Mouse (Mus musculus): Measurements from ENCODE around the gene F8.

DNA sequence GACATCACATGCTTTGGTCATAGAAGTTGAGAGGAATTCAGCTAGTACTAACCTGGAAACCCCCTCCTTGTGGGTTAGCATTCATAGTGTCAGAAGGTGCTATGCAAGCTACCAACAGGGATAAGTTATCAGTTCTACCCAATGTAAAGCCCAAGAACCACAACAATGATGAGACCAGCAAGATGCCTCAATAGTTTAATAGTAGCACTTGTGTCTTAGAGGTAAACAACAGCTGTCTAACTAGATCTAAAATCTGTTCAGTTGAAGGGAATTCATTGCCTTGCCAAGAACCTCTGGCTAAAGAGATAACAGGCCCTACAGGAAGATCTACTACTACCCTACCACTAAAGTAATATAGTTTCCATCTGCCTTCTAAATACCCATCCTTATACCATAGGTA, 5.6 kb downstream of the F8 start:
- TF ChIP-seq BHLHE40 (IDR thresholded peaks at IDR 0.05; ENCODE audit: low read depth, low read length) (no peak), RCOR1 (conservative IDR thresholded peaks at IDR 0.05; ENCODE audit: low read depth, low read length) (no peak), USF1 (IDR thresholded peaks at IDR 0.05; ENCODE audit: low read depth, low read length) (no peak), MYC (IDR thresholded peaks at IDR 0.05; ENCODE audit: low read depth, low read length) (no peak), CTCF (conservative IDR thresholded peaks at IDR 0.05 in 1 of 2, IDR thresholded peaks at IDR 0.05 in 1 of 2; ENCODE audit: low read depth in 2 of 2, low read length in 2 of 2) (no peak), NELFE (IDR thresholded peaks at IDR 0.05; ENCODE audit: low read depth, low read length) (no peak)
